Mouse (Mus musculus): ENCODE data around the gene Gpr37l1.

The Gpr37l1 gene

GRCm38 (mm10) chr1:135146946-135147701, 20.4 kb downstream of the Gpr37l1 start:
- DNase-seq, result peak; percentile 78

- DNase-seq, result peak; percentile 88
These were observed 21.2 kb downstream of the Gpr37l1 start, which contains the start of gene Arl8a for GRCm38 (mm10) chr1:135146077-135146945. Gene Arl8a (plus strand): TSS chr1:135146824.

DNA sequence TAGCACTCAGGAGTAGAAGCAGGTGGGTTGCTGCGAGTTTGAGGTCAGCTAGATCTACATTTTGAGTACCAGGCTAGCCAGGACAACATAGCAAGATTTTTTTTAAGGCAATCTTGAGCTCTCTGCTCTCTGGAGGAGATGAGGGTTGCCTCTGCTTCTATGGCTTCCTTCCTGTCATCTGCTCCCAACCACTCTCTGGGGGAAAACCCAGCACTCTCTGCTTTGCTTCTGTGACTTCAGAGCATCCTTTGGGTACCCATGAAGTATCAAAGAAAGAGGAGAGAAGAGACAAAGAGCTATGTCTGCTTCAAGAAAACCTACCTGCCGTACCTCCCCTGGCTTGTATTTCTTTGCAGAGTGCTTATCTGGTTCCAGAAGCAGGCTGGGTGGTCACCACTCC, 23.5 kb downstream of the Gpr37l1 start:
- DNase-seq, result no peak

GRCm38 (mm10) chr1:135142452-135142851, 25.0 kb downstream of the Gpr37l1 start:
- no peak for DNase-seq

GRCm38 (mm10) chr1:135139906-135140305, 27.6 kb downstream of the Gpr37l1 start:
- no peak for DNase-seq

DNA sequence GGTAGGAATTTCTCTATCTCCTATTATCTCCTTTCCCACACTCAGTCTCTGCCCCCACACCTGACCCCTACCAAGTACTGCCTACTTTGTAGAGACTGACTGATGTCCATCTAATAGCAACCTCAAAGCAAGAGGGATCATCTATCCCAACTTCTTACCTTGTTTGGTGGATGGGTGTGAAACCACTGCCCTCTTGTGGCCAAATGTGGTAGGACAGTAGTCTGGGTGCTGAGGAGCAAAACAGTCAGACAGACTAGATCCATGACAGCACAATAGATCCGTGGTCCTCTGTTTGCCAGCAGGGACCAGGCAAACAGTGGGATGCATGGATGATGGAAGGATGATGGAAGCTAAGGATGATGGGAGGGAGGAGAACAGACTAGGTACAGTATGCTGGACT, 31.0 kb downstream of the Gpr37l1 start:
- peak; percentile 89 for DNase-seq

- DNase-seq, result no peak
These were observed 32.2 kb downstream of the Gpr37l1 start for GRCm38 (mm10) chr1:135135111-135135787.

- DNase-seq, result no peak
These were observed 33.6 kb downstream of the Gpr37l1 start for GRCm38 (mm10) chr1:135133678-135134435.

GRCm38 (mm10) chr1:135132893-135133369, 34.5 kb downstream of the Gpr37l1 start:
- DNase-seq, result no peak

DNA sequence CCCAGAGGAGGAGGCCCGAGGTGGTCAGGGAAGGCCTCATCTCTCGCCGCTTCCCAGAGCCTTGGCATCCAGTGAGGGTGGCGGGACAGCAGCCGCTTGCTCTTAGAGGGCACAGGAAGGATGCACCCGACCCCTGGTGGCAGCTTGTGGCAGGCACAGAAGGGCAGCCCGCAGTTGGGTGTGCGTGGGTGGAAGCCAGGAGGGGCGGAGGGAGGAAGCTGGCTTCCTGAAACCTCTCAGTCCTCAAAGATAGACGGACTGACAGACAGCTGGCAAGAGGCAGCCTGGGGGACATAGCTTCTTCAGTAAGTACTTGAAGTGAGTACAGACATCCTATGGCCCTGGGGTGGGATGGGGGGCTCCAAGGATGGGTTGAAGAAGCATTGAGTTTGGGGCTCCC, 35.0 kb downstream of the Gpr37l1 start, which contains the start of gene Ptpn7:
Gene Ptpn7 (plus strand): TSS at position 228 of the 400 bp plus-strand sequence.
- DNase-seq, result peak; percentile 69

GRCm38 (mm10) chr1:135131560-135131959, 35.9 kb downstream of the Gpr37l1 start:
- DNase-seq, result no peak

- no peak for DNase-seq
These were observed 36.4 kb downstream of the Gpr37l1 start for GRCm38 (mm10) chr1:135131034-135131433.

- DNase-seq, result no peak
These were observed 37.0 kb downstream of the Gpr37l1 start for GRCm38 (mm10) chr1:135130376-135131018.

DNA sequence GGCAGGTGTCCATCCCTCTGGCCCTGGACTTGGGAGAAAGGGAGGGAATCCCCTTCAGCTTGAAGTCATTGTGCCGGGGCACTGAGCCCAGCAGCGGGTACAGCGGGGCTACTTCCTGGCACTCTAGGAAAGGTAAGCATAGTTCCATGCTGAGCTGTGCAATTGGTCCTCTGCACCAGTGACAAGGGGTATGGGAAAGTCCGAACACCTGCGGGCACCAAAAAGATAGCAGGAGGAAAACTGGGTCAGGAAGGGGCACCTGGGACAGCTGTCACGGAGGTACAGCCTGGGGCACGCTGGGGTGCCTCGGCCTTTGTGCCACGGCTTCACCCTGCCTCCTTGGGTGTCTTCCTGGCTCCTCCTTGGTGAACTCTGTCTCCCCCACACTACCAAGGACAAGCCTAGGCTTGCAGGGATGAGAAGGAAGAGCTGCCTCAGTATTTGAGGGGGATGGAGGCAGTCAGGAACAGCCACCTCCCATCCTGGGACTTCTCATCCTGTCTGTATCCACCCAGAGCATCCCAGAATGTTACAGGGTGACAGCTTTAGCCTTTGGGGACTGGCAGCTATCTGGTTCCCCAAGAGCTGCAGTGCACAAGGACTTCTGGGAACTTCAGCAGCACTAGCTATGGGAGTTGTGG, 37.8 kb downstream of the Gpr37l1 start:
- DNase-seq, result no peak

DNA sequence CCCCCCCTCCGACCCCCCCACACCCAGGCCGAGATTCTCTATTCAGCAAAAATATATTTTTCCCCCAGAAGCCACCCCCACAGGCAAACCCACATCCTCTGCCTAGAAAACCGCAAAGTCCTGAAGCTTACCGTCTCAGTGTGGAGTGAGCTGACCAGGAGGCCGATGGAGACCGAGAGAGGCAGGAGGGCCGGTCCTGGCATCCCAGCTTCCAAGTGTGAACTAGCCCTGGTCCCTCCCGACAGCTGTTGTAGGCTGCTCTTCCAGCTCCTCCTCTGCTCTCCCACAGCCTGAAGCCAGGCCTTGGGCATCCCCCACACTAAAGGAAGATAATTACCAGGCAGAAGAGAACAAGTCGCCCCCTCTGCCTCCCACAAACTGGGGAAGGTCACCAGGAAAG, 38.5 kb downstream of the Gpr37l1 start:
- DNase-seq, result no peak

- DNase-seq, result no peak
These were observed 39.5 kb downstream of the Gpr37l1 start for GRCm38 (mm10) chr1:135128011-135128441.

DNA sequence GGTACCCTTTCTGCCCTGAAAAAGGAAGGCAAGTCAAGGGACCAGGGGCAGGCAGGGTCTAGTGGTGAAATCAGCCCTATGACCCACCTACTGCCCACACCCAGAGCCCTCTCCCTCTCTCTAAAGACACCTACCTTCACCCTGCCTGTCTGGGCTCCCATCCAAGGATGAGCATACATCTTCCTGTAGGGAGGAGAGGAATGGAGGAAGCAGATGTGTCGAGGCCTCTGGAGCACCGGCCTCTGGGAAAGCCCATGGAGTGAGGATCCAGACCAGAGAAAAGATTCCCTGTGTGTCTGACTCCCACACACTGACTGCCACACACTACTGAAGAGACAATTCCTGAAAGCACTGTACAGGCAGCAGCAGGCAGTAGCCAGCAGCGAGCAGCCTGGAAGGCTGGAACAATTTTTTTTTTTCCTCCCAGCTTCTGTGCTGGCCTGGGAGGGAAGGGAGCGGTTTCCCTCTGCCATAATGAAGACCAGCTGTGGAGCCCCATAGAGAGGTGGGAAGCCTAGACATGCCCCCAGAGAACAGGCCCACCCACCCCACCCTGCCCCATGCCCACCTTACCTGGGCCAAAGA, 40.9 kb downstream of the Gpr37l1 start:
- no peak for DNase-seq

GRCm38 (mm10) chr1:135125990-135126389, 41.5 kb downstream of the Gpr37l1 start:
- DNase-seq, result peak; percentile 48

DNA sequence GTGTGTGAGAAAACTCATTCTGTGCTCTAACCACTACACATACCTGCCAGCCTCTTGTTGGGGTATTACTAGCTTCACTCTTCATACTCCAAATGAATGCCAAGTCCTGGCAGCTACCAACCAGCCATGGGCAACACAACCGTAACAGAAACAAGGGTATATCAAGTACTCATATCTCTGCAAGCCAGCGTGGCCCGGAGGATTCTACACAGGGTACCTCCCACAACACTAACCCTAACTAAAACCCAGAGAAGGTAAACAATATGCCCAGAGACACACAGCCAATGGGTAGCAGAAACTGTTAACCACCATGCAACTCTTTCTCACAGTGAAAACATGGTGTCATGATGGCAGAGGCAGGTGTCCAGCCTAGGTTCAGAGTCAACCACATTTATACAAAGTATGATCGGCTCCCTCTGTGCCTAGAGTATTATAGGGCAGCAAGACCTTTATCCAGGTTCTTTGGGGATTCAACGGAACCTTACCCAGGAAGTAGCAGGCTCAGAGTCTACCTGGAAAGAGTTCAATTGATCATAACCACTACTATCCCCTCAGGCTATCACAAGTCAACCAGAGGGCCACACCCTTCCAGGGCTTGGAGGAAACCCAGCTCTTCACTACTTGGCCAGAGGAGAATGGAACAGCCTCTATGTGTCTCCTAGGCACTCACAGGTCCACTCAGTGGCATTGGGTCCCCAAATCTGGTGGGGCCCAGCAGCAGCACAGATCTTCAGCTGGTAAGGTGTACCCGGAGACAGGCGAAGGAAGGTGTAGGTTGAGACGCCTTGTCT, 42.7 kb downstream of the Gpr37l1 start:
- no peak for DNase-seq

DNA sequence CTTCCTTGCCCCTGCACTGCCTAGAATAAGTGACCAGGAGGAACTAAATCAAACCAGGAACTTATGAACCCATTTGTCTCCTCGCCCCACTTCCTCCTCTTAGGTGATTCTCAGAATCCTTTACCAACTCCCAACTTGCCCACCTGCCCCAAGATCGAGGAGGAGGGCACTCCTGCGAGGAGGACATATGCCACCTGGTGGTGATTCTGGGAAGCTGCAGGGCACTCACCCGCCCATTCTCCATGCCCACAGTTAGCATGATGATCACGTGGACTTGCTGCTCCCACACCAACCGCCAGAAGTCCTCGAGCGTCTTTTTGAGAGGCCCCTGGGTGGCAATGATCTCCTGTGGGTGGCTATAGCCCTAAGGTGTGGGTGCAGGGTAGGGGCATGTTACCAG, 54.8 kb downstream of the Gpr37l1 start:
- DNase-seq, result peak; percentile 75
